Mouse (Mus musculus): ENCODE measurements around the gene S100pbp.

The S100pbp gene

GRCm38 (mm10) chr4:129189542-129190519, at the start of gene S100pbp, which contains the start of gene Yars:
Gene S100pbp (minus strand): TSS chr4:129189727.
Gene Yars (plus strand): TSS chr4:129189760.
- peak; percentile 95 for DNase-seq

- DNase-seq = peak; percentile 75
Observed at GRCm38 (mm10) chr4:129239075-129239474, 49.5 kb upstream of the S100pbp start.

GRCm38 (mm10) chr4:129238579-129239016, 49.1 kb upstream of the S100pbp start:
- DNase-seq = no peak

- DNase-seq = peak; percentile 42
Observed at GRCm38 (mm10) chr4:129237843-129238441, 48.4 kb upstream of the S100pbp start.

GRCm38 (mm10) chr4:129236236-129236813, 46.8 kb upstream of the S100pbp start:
- no peak for DNase-seq

GRCm38 (mm10) chr4:129235147-129235546, 45.6 kb upstream of the S100pbp start:
- no peak for DNase-seq

GRCm38 (mm10) chr4:129234488-129234887, 45.0 kb upstream of the S100pbp start:
- no peak for DNase-seq

- no peak for DNase-seq
Observed at GRCm38 (mm10) chr4:129232561-129233360, 43.2 kb upstream of the S100pbp start.

GRCm38 (mm10) chr4:129231594-129232450, 42.3 kb upstream of the S100pbp start:
- DNase-seq = no peak

- DNase-seq = no peak
Observed at GRCm38 (mm10) chr4:129230926-129231325, 41.4 kb upstream of the S100pbp start.

- DNase-seq = no peak
Observed at GRCm38 (mm10) chr4:129227985-129228381, 38.5 kb upstream of the S100pbp start.

- DNase-seq = no peak
Observed at GRCm38 (mm10) chr4:129227170-129227984, 37.9 kb upstream of the S100pbp start.

- no peak for DNase-seq
Observed at GRCm38 (mm10) chr4:129226441-129226963, 37.0 kb upstream of the S100pbp start.

GRCm38 (mm10) chr4:129225315-129225714, 35.8 kb upstream of the S100pbp start:
- no peak for DNase-seq

- DNase-seq = no peak
Observed at GRCm38 (mm10) chr4:129223421-129224281, 34.1 kb upstream of the S100pbp start.

GRCm38 (mm10) chr4:129222019-129222925, 32.7 kb upstream of the S100pbp start:
- DNase-seq = no peak

- DNase-seq = no peak
Observed at GRCm38 (mm10) chr4:129221097-129222010, 31.8 kb upstream of the S100pbp start.

Measured in right cerebral cortex, postnatal 14 days (tissue).